Mouse (Mus musculus): Measurements from ENCODE around the gene Gm4869.

- TF ChIP-seq EP300 (IDR thresholded peaks at IDR 0.05; ENCODE audit: low read depth) (no peak), CTCF (IDR thresholded peaks at IDR 0.05; ENCODE audit: low read depth) (no peak)
These were observed 36.0 kb downstream of the Gm4869 start for GRCm38 (mm10) chr5:140481458-140481857.

Data from liver, postnatal 0 days (tissue).